Mouse (Mus musculus): ENCODE measurements around the gene Mosmo.

DNA sequence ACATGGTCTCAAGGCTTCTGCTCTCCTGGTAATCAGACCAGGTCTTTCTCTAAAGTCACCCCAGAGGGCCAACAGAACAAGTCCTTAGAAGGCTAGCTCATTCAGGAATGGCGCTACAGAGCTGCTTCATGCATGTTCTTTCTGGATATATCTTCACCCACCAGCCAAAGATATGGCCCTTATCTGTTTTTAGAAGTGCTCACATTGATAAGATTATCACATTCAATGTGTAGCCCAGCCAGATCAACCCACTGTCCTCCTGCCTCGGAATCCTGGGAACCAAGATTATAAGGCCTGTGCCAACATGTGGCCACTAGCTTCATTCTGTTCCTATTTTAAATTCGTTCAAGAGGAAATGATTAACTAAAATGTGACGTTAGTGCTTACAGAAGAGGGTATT lies 4.6 kb downstream of the Mosmo start:
- no peak for TF ChIP-seq CTCF (IDR thresholded peaks at IDR 0.05; ENCODE audit: borderline replicate concordance, extremely low read depth, insufficient read depth, insufficient read length)
- no peak for TF ChIP-seq POLR2A (IDR thresholded peaks at IDR 0.05; ENCODE audit: borderline replicate concordance, extremely low read depth, insufficient read depth, insufficient read length, poor library complexity, severe bottlenecking)
